Mouse (Mus musculus) ES-Bruce4 (cell line): ENCODE results near the gene Lama5.

ENCODE experiments used
- CTCF ChIP-seq: IDR thresholded peaks from one replicate; pipeline ENCODE4 v1.8.1; 2011; ENCODE audit warnings: low read depth, low read length
- POLR2A ChIP-seq: IDR thresholded peaks from one replicate; pipeline ENCODE4 v1.8.1; 2011; ENCODE audit warnings: low read length; ENCODE audit not compliant: insufficient read depth

DNA sequence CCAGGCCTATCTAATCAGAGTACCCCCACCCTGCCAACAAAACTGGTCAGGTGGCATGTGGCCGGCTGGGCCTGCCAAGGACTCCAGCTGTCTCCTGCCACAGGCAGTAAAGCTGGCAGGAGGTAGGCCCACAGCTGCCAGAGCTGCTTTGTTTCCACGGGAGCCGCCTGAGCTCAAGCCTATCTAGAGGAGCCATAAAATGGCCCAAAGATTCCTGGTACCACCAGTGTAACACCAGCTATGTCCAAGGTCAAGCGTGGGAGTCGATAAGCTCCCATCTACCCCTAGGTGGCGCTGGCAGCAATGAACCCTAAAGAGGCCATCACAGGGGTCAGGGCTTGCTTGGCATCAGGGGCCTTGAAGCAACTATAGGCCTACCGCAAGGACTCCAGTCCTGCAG is 17.8 kb downstream of the Lama5 start:
- TF ChIP-seq POLR2A (no peak), CTCF (peak; percentile 68)
